Mouse (Mus musculus) ES-Bruce4 (cell line): ENCODE results near the gene Dnah8. TPM values are rescaled to one million over a fixed set of nuclear protein-coding genes. Genes with fewer than 3 reads are reported as not detected.

Experiments
- H3K27ac ChIP-seq: 2 replicates; pipeline ENCODE4 v1.5.1; 2012; ENCODE audit warnings: low read length, inconsistent platforms; ENCODE audit not compliant: insufficient read depth
- H3K27me3 ChIP-seq: 2 replicates; pipeline ENCODE4 v1.6.1; 2012; ENCODE audit warnings: mild to moderate bottlenecking, low read length, inconsistent platforms; ENCODE audit not compliant: control insufficient read depth, poor library complexity, insufficient read depth, severe bottlenecking
- H3K36me3 ChIP-seq: 2 replicates; pipeline ENCODE4 v1.6.1; 2012; ENCODE audit warnings: inconsistent platforms, mild to moderate bottlenecking, low read length, moderate library complexity; ENCODE audit not compliant: control insufficient read depth, poor library complexity, insufficient read depth, severe bottlenecking
- H3K4me1 ChIP-seq: one replicate; pipeline ENCODE4 v1.8.1; 2011; ENCODE audit warnings: low read length; ENCODE audit not compliant: control insufficient read depth, insufficient read depth
- H3K4me3 ChIP-seq: 2 replicates; pipeline ENCODE4 v1.5.1; 2011; ENCODE audit warnings: low read depth, mild to moderate bottlenecking, low read length
- H3K9ac ChIP-seq: 2 replicates; pipeline ENCODE4 v1.6.1; 2012; ENCODE audit warnings: low read depth, mild to moderate bottlenecking, inconsistent platforms; ENCODE audit not compliant: poor library complexity, severe bottlenecking
- H3K9me3 ChIP-seq: replicated peaks from 2 replicates; pipeline ENCODE4 v1.6.1; 2012; ENCODE audit warnings: mild to moderate bottlenecking, low read length, inconsistent platforms; ENCODE audit not compliant: control insufficient read depth, poor library complexity, insufficient read depth, severe bottlenecking
- CTCF ChIP-seq: IDR thresholded peaks from one replicate; pipeline ENCODE4 v1.8.1; 2011; ENCODE audit warnings: low read depth, low read length
- EP300 ChIP-seq: IDR thresholded peaks from 2 replicates; pipeline ENCODE4 v1.6.1; 2011; ENCODE audit warnings: low read depth, low read length; ENCODE audit not compliant: insufficient read depth
- POLR2A ChIP-seq: IDR thresholded peaks from one replicate; pipeline ENCODE4 v1.8.1; 2011; ENCODE audit warnings: low read length; ENCODE audit not compliant: insufficient read depth
- polyA plus RNA-seq: library from polyadenylated mRNA; stranded (reverse); fragments of >200 nt; gene quantifications from 2 replicates; pipeline ENCODE4 v1.2.4, GENCODE M21; 2011; ENCODE audit warnings: low read depth; ENCODE audit not compliant: missing spikeins, insufficient read depth, insufficient read length

The Dnah8 gene
- polyA plus RNA-seq, 1 experiment = 25.8 TPM

- H3K27ac ChIP-seq = no peak overlapping the region
- no peak overlapping the region for H3K9ac ChIP-seq
- H3K4me1 ChIP-seq = peaks cover 6% of the 10 kb centered on the region
- H3K27me3 ChIP-seq = no peaks in the 10 kb centered on the region
- H3K9me3 ChIP-seq = no peaks in the 10 kb centered on the region
- TF ChIP-seq EP300 = no peak
- TF ChIP-seq POLR2A = no peak
- TF ChIP-seq CTCF = no peak
- H3K36me3 ChIP-seq = peaks cover 29% of the 10 kb centered on the region
- H3K4me3 ChIP-seq = no peak overlapping the region
These were observed 26.4 kb upstream of the Dnah8 start for GRCm38 (mm10) chr17:30597786-30598185.

- H3K4me3 ChIP-seq = peak overlapping the region; percentile 9; the same call in 1 of the 2 replicates
- no peaks in the 10 kb centered on the region for H3K9me3 ChIP-seq
- H3K27me3 ChIP-seq = no peaks in the 10 kb centered on the region
- H3K9ac ChIP-seq = 0 out of 2 replicates have a peak overlapping the region, but pooled peaks have one; percentile 3
- peak overlapping the region; percentile 59 for H3K27ac ChIP-seq
- peak; percentile 80 for TF ChIP-seq EP300
- no peak for TF ChIP-seq CTCF
- H3K4me1 ChIP-seq = peaks cover 6% of the 10 kb centered on the region
- H3K36me3 ChIP-seq = peaks cover 28% of the 10 kb centered on the region
These were observed 25.9 kb upstream of the Dnah8 start for GRCm38 (mm10) chr17:30598300-30598699.

- 0 out of 2 replicates have a peak overlapping the region, but pooled peaks have one; percentile 27 for H3K9ac ChIP-seq
- TF ChIP-seq POLR2A (peak; percentile 30), EP300 (0 out of 2 replicates have a peak, but pooled peaks have one; percentile 33), CTCF (peak; percentile 19)
- peak overlapping the region; percentile 66 for H3K4me3 ChIP-seq
- H3K36me3 ChIP-seq = peaks cover 9% of the 10 kb centered on the region
- H3K27me3 ChIP-seq = no peaks in the 10 kb centered on the region
- peak overlapping the region; percentile 52 for H3K27ac ChIP-seq
- H3K9me3 ChIP-seq = no peaks in the 10 kb centered on the region
- H3K4me1 ChIP-seq = peaks cover 6% of the 10 kb centered on the region
These were observed 22.0 kb upstream of the Dnah8 start for GRCm38 (mm10) chr17:30602175-30602574.

- Histone ChIP-seq H3K27ac (no peak overlapping the region), H3K27me3 (no peaks in the 10 kb centered on the region), H3K9ac (no peak overlapping the region), H3K4me3 (no peak overlapping the region), H3K36me3 (peaks cover 8% of the 10 kb centered on the region), H3K4me1 (peaks cover 2% of the 10 kb centered on the region), H3K9me3 (no peaks in the 10 kb centered on the region)
- TF ChIP-seq POLR2A = no peak
- no peak for TF ChIP-seq EP300
- no peak for TF ChIP-seq CTCF
These were observed 19.9 kb upstream of the Dnah8 start for GRCm38 (mm10) chr17:30604296-30604695.

GRCm38 (mm10) chr17:30605001-30605400 lies 19.2 kb upstream of the Dnah8 start:
- Histone ChIP-seq H3K9ac (no peak overlapping the region), H3K4me1 (peaks cover 2% of the 10 kb centered on the region)

GRCm38 (mm10) chr17:30606206-30606605 lies 17.9 kb upstream of the Dnah8 start:
- TF ChIP-seq EP300 (no peak), POLR2A (no peak)
- H3K9ac ChIP-seq = peak overlapping the region; percentile 33; the same call in 1 of the 2 replicates
- H3K27me3 ChIP-seq = no peaks in the 10 kb centered on the region
- peak overlapping the region; percentile 24 for H3K27ac ChIP-seq
- peak overlapping the region; percentile 43 for H3K4me3 ChIP-seq
- peaks cover 5% of the 10 kb centered on the region; the same call in 1 of the 2 replicates for H3K36me3 ChIP-seq
- no peaks in the 10 kb centered on the region for H3K4me1 ChIP-seq
- H3K9me3 ChIP-seq = no peaks in the 10 kb centered on the region

More at GRCm38 (mm10) chr17:30605001-30605400, 19.2 kb upstream of the Dnah8 start:
- Histone ChIP-seq H3K27ac (no peak overlapping the region), H3K36me3 (peaks cover 6% of the 10 kb centered on the region), H3K27me3 (no peaks in the 10 kb centered on the region), H3K4me3 (no peak overlapping the region), H3K9me3 (no peaks in the 10 kb centered on the region)
- TF ChIP-seq POLR2A (no peak), CTCF (no peak), EP300 (no peak)
